Mouse (Mus musculus) embryonic facial prominence, embryonic 11.5 days (tissue): Measurements from ENCODE around the gene Tanc1. TPM values are rescaled to one million over a fixed set of nuclear protein-coding genes. Genes with fewer than 3 reads are reported as not detected.

ENCODE experiments used
- ATAC-seq: fragments of 200-750 bp; cut with Nextera tagmentation; replicated peaks from 2 replicates; pipeline ENCODE4 v1.8.0; 2017; ENCODE audit warnings: low read depth; ENCODE audit not compliant: insufficient number of reproducible peaks, low FRiP score, low TSS enrichment
- DNase-seq: peaks from one replicate; pipeline ENCODE4 v3.0.0-alpha.2; 2015; ENCODE audit warnings: low spot score
- H3K27ac ChIP-seq: fragments of 300-500 bp; sonication (generic); replicated peaks from 2 replicates; pipeline ENCODE4 v1.5.1; 2014; ENCODE audit warnings: mild to moderate bottlenecking, low read depth, low read length, control low read depth
- H3K27me3 ChIP-seq: fragments of 300-500 bp; sonication (generic); 2 replicates; pipeline ENCODE4 v1.6.1; 2014; ENCODE audit warnings: mild to moderate bottlenecking, low read length, moderate library complexity, mixed read lengths; ENCODE audit not compliant: control insufficient read depth, insufficient read depth
- H3K36me3 ChIP-seq: fragments of 300-500 bp; sonication (generic); replicated peaks from 2 replicates; pipeline ENCODE4 v1.6.1; 2014; ENCODE audit warnings: low read depth, mild to moderate bottlenecking, low read length, moderate library complexity, mixed read lengths; ENCODE audit not compliant: control insufficient read depth, insufficient read depth
- H3K4me1 ChIP-seq: fragments of 300-500 bp; sonication (generic); 2 replicates; pipeline ENCODE4 v1.6.1; 2014; ENCODE audit warnings: low read length, mixed read lengths; ENCODE audit not compliant: control insufficient read depth, insufficient read depth
- H3K4me2 ChIP-seq: fragments of 300-500 bp; sonication (generic); 2 replicates; pipeline ENCODE4 v1.6.1; 2014; ENCODE audit warnings: low read depth, mild to moderate bottlenecking, control low read depth, low read length, moderate library complexity
- H3K4me3 ChIP-seq: fragments of 300-500 bp; sonication (generic); 2 replicates; pipeline ENCODE4 v1.5.1; 2014; ENCODE audit warnings: low read depth, low read length, control low read depth
- H3K9ac ChIP-seq: fragments of 300-500 bp; sonication (generic); replicated peaks from 2 replicates; pipeline ENCODE4 v1.6.1; 2014; ENCODE audit warnings: mild to moderate bottlenecking, control low read depth, low read length
- H3K9me3 ChIP-seq: fragments of 300-500 bp; sonication (generic); replicated peaks from 2 replicates; pipeline ENCODE4 v1.6.1; 2016; ENCODE audit warnings: mild to moderate bottlenecking, low read length, inconsistent platforms, mixed read lengths; ENCODE audit not compliant: control insufficient read depth
- WGBS: fragments of 180-500 bp; shearing (Covaris S2); extraction: QIAGEN DNeasy Blood & Tissue Kit; methylation state at CpG from one replicate; pipeline ENCODE4 v1.1.7; 2014; 5-methylcytosine and 5-hydroxymethylcytosine counted together
- polyA plus RNA-seq: library from polyadenylated mRNA; unstranded; fragments of >200 nt; fragmentation: Nextera tagmentation; extraction: Ambion mirVana; gene quantifications from 2 replicates; pipeline ENCODE4 v1.2.1, GENCODE M21; 2014

Tanc1 gene
- polyA plus RNA-seq, 1 experiment from 2014 or later, result 22.7 TPM

DNA sequence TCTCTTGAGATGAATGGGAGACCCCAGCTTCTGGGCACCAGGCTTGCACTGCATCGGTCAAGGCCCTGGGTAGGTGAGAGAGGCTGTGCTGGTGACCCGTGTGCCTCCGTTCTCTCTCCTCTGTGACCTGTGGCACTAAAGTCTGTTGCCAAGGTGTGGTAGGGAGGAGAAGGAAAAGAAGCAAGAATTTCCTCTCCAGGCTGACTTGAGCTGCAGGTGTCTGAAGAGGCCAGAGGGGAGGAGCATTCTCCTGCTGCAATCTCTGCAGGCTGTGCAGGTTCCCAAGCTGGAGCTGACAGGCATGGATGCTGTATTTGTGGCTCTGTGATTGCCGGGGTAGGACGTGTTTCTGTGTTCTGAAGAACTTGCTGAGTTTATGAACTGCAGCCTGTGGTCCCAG, 163.3 kb downstream of the Tanc1 start:
- no peaks in the 10 kb centered on the region for H3K27me3 ChIP-seq
- 86% methylated on average over 5 of the region's 5 CpGs for WGBS
- H3K36me3 ChIP-seq, result no peaks in the 10 kb centered on the region
- H3K4me2 ChIP-seq, result no peak overlapping the region
- H3K4me3 ChIP-seq, result no peak overlapping the region
- ATAC-seq, result no peak
- H3K9me3 ChIP-seq, result no peaks in the 10 kb centered on the region
- no peak overlapping the region for H3K27ac ChIP-seq
- peaks cover 2% of the 10 kb centered on the region; the same call in 1 of the 2 replicates for H3K4me1 ChIP-seq
- no peak overlapping the region for H3K9ac ChIP-seq
- DNase-seq, result no peak

DNA sequence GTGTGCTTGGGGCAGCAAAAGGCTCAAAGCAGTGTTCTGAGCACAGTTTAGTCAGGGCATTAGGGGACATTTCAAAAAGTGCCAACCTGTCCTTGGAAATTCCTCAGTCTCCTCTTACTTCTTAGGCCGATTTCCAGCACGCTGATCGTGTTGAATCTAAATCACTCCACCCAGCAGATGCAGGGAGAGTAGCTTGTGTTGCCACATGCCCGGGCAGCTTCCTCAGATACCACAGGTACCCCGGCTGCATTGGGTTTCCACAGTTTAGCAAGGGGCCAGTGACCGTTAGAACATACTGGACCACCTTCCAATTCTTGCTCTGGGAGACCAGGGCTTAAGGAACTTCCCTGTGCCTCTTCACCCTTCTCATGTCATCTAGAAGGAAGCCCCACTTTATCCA, 164.0 kb downstream of the Tanc1 start:
- H3K9ac ChIP-seq, result no peak overlapping the region
- peaks cover 2% of the 10 kb centered on the region; the same call in 1 of the 2 replicates for H3K4me1 ChIP-seq
- no peak overlapping the region for H3K27ac ChIP-seq
- no peaks in the 10 kb centered on the region for H3K36me3 ChIP-seq
- no peak for DNase-seq
- no peaks in the 10 kb centered on the region for H3K27me3 ChIP-seq
- 78% methylated on average over 6 of the region's 6 CpGs for WGBS
- ATAC-seq, result no peak
- H3K4me2 ChIP-seq, result no peak overlapping the region
- H3K4me3 ChIP-seq, result no peak overlapping the region
- H3K9me3 ChIP-seq, result no peaks in the 10 kb centered on the region

DNA sequence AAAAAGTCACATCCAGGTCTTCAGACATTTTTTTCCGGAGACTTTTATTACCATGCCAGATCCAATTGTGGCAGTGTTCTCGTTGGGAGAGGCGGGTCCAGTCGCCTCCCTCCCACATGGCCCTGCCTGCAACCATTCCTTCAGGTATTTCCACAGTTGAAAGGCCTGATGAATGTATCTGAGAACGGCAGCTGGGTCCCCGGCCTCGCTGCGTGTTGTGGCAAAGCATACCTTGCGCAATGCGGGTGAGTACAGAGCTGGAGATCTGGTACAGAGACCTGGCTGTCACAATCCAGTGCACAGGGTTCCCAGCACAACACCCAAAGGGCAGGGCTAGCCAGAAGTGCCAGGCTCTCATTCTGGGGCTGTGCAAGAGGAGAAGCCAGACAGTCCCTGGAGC, 167.5 kb downstream of the Tanc1 start:
- Histone ChIP-seq H3K36me3 (no peaks in the 10 kb centered on the region), H3K4me2 (no peak overlapping the region), H3K4me3 (no peak overlapping the region), H3K4me1 (no peaks in the 10 kb centered on the region), H3K27ac (no peak overlapping the region), H3K27me3 (no peaks in the 10 kb centered on the region), H3K9me3 (no peaks in the 10 kb centered on the region), H3K9ac (no peak overlapping the region)
- DNase-seq (no peak), ATAC-seq (no peak)
- 86% methylated on average over 10 of the region's 10 CpGs for WGBS

DNA sequence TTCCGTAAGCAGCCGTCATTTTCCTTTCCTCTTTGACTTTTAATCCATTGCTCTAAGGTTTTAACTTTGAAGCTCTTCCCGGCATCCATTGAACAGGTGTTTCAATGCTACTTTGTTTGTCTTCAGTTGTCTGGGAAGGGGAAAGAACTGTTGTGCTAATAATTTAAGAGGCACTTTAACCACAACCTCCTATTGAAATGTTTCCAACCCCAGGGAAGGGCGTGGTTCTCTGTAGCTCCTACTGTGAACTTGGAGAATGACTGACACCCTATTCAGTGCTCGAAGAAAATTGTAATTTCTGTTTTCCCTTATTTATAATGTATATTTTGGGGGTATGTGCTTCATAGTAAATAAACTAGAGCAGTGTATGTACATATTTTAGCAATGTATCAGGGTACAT, 168.4 kb downstream of the Tanc1 start:
- no peak overlapping the region for H3K4me2 ChIP-seq
- whole genome bisulfite sequencing, result 89% methylated on average over 5 of the region's 5 CpGs
- DNase-seq (no peak), ATAC-seq (no peak)
- no peak overlapping the region for H3K9ac ChIP-seq
- H3K27ac ChIP-seq, result no peak overlapping the region
- H3K27me3 ChIP-seq, result no peaks in the 10 kb centered on the region
- H3K4me1 ChIP-seq, result no peaks in the 10 kb centered on the region
- no peaks in the 10 kb centered on the region for H3K9me3 ChIP-seq
- H3K36me3 ChIP-seq, result no peaks in the 10 kb centered on the region
- no peak overlapping the region for H3K4me3 ChIP-seq

DNA sequence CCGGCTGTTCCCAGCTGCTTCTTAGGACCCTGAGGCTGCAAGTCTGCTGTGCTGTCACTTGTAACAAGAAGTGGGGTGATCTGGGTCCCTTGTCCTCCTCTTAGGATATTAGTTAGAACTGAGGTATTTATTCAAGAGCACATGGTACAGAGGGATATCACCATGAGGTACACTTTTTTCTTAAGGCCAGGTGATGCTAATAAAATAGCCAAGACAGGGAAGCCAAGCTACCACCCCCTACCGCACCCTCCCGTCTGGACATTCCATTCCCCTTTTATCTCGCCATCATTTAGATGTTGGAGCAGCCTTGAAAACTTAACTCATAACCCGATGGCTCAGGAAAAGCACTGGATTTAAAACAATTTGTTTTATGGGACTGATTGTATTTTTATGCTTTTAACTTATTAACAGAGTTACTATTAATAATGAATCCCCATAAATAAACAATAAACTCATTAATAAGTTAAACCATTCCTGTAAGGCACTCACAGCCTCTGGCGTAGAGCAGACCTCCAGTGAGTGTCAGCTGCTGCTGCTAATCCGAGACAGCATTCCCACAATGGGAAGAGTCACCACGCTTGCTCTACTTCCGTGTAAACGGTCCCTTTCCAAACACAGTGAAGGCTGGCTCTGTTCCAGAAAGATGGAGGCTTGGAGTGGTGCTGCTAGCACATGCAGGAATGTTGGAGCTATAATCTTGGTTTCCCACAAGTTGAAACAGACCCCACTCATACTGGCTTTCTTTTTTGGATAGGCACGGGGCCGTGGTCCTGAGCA, 171.4 kb downstream of the Tanc1 start:
- Histone ChIP-seq H3K9ac (no peak overlapping the region), H3K9me3 (no peaks in the 10 kb centered on the region), H3K4me2 (no peak overlapping the region), H3K4me3 (no peak overlapping the region), H3K27me3 (no peaks in the 10 kb centered on the region), H3K4me1 (no peaks in the 10 kb centered on the region), H3K36me3 (no peaks in the 10 kb centered on the region), H3K27ac (no peak overlapping the region)
- 78% methylated on average over 12 of the region's 12 CpGs for WGBS
- ATAC-seq (no peak), DNase-seq (no peak)

DNA sequence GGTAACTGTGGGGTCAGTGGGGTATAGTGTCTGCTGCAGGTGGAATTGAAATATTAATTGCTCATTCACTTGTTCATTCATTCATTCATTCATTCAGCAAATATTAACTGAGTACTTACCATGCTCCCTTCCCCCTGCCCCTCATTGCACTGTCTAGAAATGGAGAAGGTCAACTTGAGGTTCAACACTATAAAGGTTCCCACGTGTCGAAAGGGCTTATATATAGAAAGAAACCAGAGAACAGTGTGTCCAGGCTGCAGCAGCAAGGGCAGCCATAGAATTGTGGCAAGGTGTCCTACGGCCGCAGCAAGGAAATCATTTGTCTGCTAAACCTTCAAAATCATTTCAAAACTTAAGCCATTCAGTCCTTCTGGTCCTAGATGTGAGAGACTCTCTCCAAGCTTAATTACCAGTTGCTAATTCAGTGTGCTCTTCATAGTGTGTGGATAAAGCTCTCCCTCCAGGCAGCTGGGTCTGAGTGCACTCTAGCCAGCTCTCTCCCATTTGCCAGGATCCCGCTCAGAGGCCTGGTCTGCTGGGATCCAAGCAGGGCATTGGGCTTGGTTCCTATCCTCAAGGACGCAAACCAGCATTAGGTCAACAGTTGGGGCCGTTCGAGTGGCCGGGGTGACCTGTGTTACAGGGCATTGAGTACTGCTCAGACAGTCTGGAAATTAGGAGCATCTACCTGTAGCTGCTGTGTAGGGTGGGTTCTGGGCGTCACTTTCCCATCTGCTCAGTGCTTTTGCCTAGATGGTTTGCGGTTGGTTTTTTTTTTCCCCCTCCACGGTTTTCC, 172.2 kb downstream of the Tanc1 start:
- Histone ChIP-seq H3K27me3 (no peaks in the 10 kb centered on the region), H3K36me3 (no peaks in the 10 kb centered on the region), H3K9ac (no peak overlapping the region), H3K4me3 (no peak overlapping the region), H3K4me1 (no peaks in the 10 kb centered on the region), H3K27ac (no peak overlapping the region), H3K4me2 (no peak overlapping the region), H3K9me3 (no peaks in the 10 kb centered on the region)
- WGBS, result 91% methylated on average over 12 of the region's 12 CpGs
- DNase-seq (no peak), ATAC-seq (no peak)

DNA sequence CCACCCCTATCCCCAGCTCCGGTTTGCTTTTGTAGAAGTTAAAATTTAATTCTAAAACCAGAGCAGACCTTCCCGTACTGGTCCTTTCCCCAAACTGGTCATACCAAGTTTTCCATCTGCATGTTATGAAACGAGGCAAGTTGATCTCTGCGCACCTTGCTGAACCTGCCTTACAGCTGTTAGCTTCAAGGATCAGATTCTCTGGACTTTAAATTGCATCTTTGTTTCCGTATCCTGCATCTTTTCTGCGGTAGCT, 172.7 kb downstream of the Tanc1 start:
- H3K4me2 ChIP-seq, result no peak overlapping the region
- H3K4me3 ChIP-seq, result no peak overlapping the region
- H3K9me3 ChIP-seq, result no peaks in the 10 kb centered on the region
- H3K4me1 ChIP-seq, result no peaks in the 10 kb centered on the region
- no peak overlapping the region for H3K9ac ChIP-seq
- H3K27me3 ChIP-seq, result no peaks in the 10 kb centered on the region
- WGBS, result 82% methylated on average over 6 of the region's 6 CpGs
- ATAC-seq, result no peak
- no peaks in the 10 kb centered on the region for H3K36me3 ChIP-seq
- DNase-seq, result no peak
- no peak overlapping the region for H3K27ac ChIP-seq

DNA sequence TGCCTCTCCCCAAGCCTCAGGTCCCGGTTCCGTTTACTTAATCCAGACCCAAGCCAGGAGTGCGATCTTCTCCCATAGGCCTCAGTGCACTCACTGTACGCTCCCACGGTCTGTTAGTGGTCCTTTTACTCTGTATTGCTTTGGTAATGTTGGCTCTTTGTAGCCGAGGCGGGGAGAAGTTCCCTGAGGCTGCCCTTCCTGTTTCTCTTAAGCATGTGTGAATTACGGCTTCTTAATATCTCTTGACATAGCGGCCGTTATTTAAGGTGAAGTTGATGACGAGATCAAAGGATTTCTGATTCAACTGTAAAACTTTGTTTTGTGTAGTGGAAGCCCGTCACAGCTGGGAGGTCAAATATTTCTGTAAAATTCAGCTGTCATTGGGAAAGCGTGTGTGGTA, 173.8 kb downstream of the Tanc1 start:
- H3K4me3 ChIP-seq, result no peak overlapping the region
- H3K9me3 ChIP-seq, result no peaks in the 10 kb centered on the region
- no peaks in the 10 kb centered on the region for H3K36me3 ChIP-seq
- ATAC-seq, result no peak
- H3K4me1 ChIP-seq, result no peaks in the 10 kb centered on the region
- no peak overlapping the region for H3K9ac ChIP-seq
- H3K27ac ChIP-seq, result no peak overlapping the region
- no peak for DNase-seq
- no peak overlapping the region for H3K4me2 ChIP-seq
- 81% methylated on average over 13 of the region's 13 CpGs for WGBS
- H3K27me3 ChIP-seq, result no peaks in the 10 kb centered on the region
